Mouse (Mus musculus): ENCODE measurements at regions not wholly inside any gene's neighbourhood (a gene's known extent, or its start where the extent isn't known, plus 50 kb on each side); places are given as distances from the start of the nearest gene placed in this dataset.

- DNase-seq, result no peak
These were observed 139.2 kb upstream of the Cep126 start for GRCm38 (mm10) chr9:8273253-8273652.

GRCm38 (mm10) chr9:8249542-8249941, 115.4 kb upstream of the Cep126 start:
- no peak for DNase-seq

- DNase-seq, result no peak
These were observed 94.0 kb upstream of the Cep126 start for GRCm38 (mm10) chr9:8228078-8228477.

GRCm38 (mm10) chr9:8226415-8226814, 92.3 kb upstream of the Cep126 start:
- no peak for DNase-seq

- peak; percentile 73 for DNase-seq
These were observed 74.8 kb upstream of the Cep126 start for GRCm38 (mm10) chr9:8208855-8209254.

- DNase-seq, result peak; percentile 75
These were observed 51.3 kb upstream of the Cep126 start for GRCm38 (mm10) chr9:8185433-8185832.
